Mouse (Mus musculus) intestine, embryonic 16.5 days (tissue): Measurements from ENCODE around the gene Hacd3. TPM values are rescaled to one million over a fixed set of nuclear protein-coding genes. Genes with fewer than 3 reads are reported as not detected.
A peak's percentile ranks its signal among the peaks of the same experiment; 100 is the strongest.

Experiments
- ATAC-seq: fragments of 200-750 bp; cut with Nextera tagmentation; 2 replicates; pipeline ENCODE4 v1.8.0; 2017; ENCODE audit warnings: moderate TSS enrichment, moderate library complexity
- H3K27ac ChIP-seq: fragments of 300-500 bp; sonication (generic); 2 replicates; pipeline ENCODE4 v1.5.1; 2014; ENCODE audit warnings: mild to moderate bottlenecking, low read length
- H3K27me3 ChIP-seq: fragments of 300-500 bp; sonication (generic); replicated peaks from 2 replicates; pipeline ENCODE4 v1.6.1; 2014; ENCODE audit warnings: low read length, control low read depth, mixed read lengths; ENCODE audit not compliant: control insufficient read depth, insufficient read depth
- H3K36me3 ChIP-seq: fragments of 300-500 bp; sonication (generic); 2 replicates; pipeline ENCODE4 v1.6.1; 2014; ENCODE audit warnings: low read length, control low read depth; ENCODE audit not compliant: control insufficient read depth, insufficient read depth
- H3K4me1 ChIP-seq: fragments of 300-500 bp; sonication (generic); 2 replicates; pipeline ENCODE4 v1.6.1; 2014; ENCODE audit warnings: low read length, control low read depth, mixed read lengths; ENCODE audit not compliant: control insufficient read depth, insufficient read depth
- H3K4me2 ChIP-seq: fragments of 300-500 bp; sonication (generic); 2 replicates; pipeline ENCODE4 v1.6.1; 2014; ENCODE audit warnings: low read depth, low read length, control low read depth
- H3K4me3 ChIP-seq: fragments of 300-500 bp; sonication (generic); 2 replicates; pipeline ENCODE4 v1.5.1; 2014; ENCODE audit warnings: mild to moderate bottlenecking, low read length
- H3K9ac ChIP-seq: fragments of 300-500 bp; sonication (generic); 2 replicates; pipeline ENCODE4 v1.6.1; 2014; ENCODE audit warnings: low read depth, low read length
- H3K9me3 ChIP-seq: fragments of 300-500 bp; sonication (generic); 2 replicates; pipeline ENCODE4 v1.6.1; 2016; ENCODE audit warnings: low read length, control low read depth; ENCODE audit not compliant: control insufficient read depth
- WGBS: fragments of 180-500 bp; shearing (Covaris S2); extraction: QIAGEN DNeasy Blood & Tissue Kit; methylation state at CpG from one replicate; pipeline ENCODE4 v1.1.7; 2014; 5-methylcytosine and 5-hydroxymethylcytosine counted together
- polyA plus RNA-seq: library from polyadenylated mRNA; unstranded; fragments of >200 nt; fragmentation: Nextera tagmentation; extraction: Ambion mirVana; gene quantifications from 2 replicates; pipeline ENCODE4 v1.2.1, GENCODE M21; 2015

The Hacd3 gene
- polyA plus RNA-seq, 1 experiment from 2014 or later, result 86.8 TPM

GRCm38 (mm10) chr9:65019146-65019545, 2.3 kb downstream of the Hacd3 start:
- Histone ChIP-seq H3K4me3 (no peak overlapping the region), H3K9me3 (no peaks in the 10 kb centered on the region), H3K27ac (no peak overlapping the region), H3K4me2 (no peak overlapping the region), H3K27me3 (no peaks in the 10 kb centered on the region), H3K9ac (no peak overlapping the region), H3K4me1 (peaks cover 33% of the 10 kb centered on the region), H3K36me3 (no peaks in the 10 kb centered on the region)
- ATAC-seq, result no peak
- 29% methylated on average over 3 of the region's 3 CpGs for WGBS

GRCm38 (mm10) chr9:65018588-65019121, 2.8 kb downstream of the Hacd3 start:
- Histone ChIP-seq H3K4me2 (no peak overlapping the region), H3K4me3 (no peak overlapping the region), H3K4me1 (peaks cover 33% of the 10 kb centered on the region), H3K27me3 (no peaks in the 10 kb centered on the region), H3K9ac (no peak overlapping the region), H3K27ac (no peak overlapping the region), H3K36me3 (no peaks in the 10 kb centered on the region), H3K9me3 (no peaks in the 10 kb centered on the region)
- no peak for ATAC-seq
- WGBS, result 56% methylated on average over 3 of the region's 3 CpGs

GRCm38 (mm10) chr9:65017896-65018295, 3.6 kb downstream of the Hacd3 start:
- H3K9me3 ChIP-seq, result no peaks in the 10 kb centered on the region
- H3K27ac ChIP-seq, result no peak overlapping the region
- WGBS, result 80% methylated on average over 4 of the region's 4 CpGs
- peaks cover 30% of the 10 kb centered on the region for H3K4me1 ChIP-seq
- H3K9ac ChIP-seq, result no peak overlapping the region
- no peak overlapping the region for H3K4me3 ChIP-seq
- H3K27me3 ChIP-seq, result no peaks in the 10 kb centered on the region
- ATAC-seq, result no peak
- H3K36me3 ChIP-seq, result no peaks in the 10 kb centered on the region
- H3K4me2 ChIP-seq, result no peak overlapping the region

GRCm38 (mm10) chr9:65016978-65017827, 4.3 kb downstream of the Hacd3 start:
- ATAC-seq, result no peak
- WGBS, result 81% methylated on average over 16 of the region's 16 CpGs
- no peaks in the 10 kb centered on the region for H3K36me3 ChIP-seq
- no peak overlapping the region for H3K27ac ChIP-seq
- H3K9me3 ChIP-seq, result no peaks in the 10 kb centered on the region
- no peaks in the 10 kb centered on the region for H3K27me3 ChIP-seq
- no peak overlapping the region for H3K9ac ChIP-seq
- H3K4me2 ChIP-seq, result no peak overlapping the region
- peaks cover 24% of the 10 kb centered on the region for H3K4me1 ChIP-seq
- H3K4me3 ChIP-seq, result no peak overlapping the region

GRCm38 (mm10) chr9:65016241-65016977, 5.1 kb downstream of the Hacd3 start:
- Histone ChIP-seq H3K9ac (no peak overlapping the region), H3K4me1 (peaks cover 19% of the 10 kb centered on the region), H3K27me3 (no peaks in the 10 kb centered on the region), H3K27ac (no peak overlapping the region), H3K4me3 (no peak overlapping the region), H3K9me3 (no peaks in the 10 kb centered on the region), H3K4me2 (no peak overlapping the region), H3K36me3 (no peaks in the 10 kb centered on the region)
- no peak for ATAC-seq
- 77% methylated on average over 4 of the region's 4 CpGs for WGBS

GRCm38 (mm10) chr9:65015461-65016222, 5.9 kb downstream of the Hacd3 start:
- 57% methylated on average over 7 of the region's 7 CpGs for WGBS

GRCm38 (mm10) chr9:65011304-65011703, 10.2 kb downstream of the Hacd3 start:
- ATAC-seq, result no peak
- Histone ChIP-seq H3K9me3 (no peaks in the 10 kb centered on the region), H3K27ac (no peak overlapping the region), H3K4me1 (peaks cover 3% of the 10 kb centered on the region; the same call in 1 of the 2 replicates), H3K27me3 (no peaks in the 10 kb centered on the region), H3K36me3 (no peaks in the 10 kb centered on the region), H3K4me3 (no peak overlapping the region), H3K4me2 (no peak overlapping the region), H3K9ac (no peak overlapping the region)
- WGBS, result 48% methylated on average over 6 of the region's 6 CpGs

More at GRCm38 (mm10) chr9:65015461-65016222, 5.9 kb downstream of the Hacd3 start:
- Histone ChIP-seq H3K4me1 (peaks cover 16% of the 10 kb centered on the region), H3K9me3 (no peaks in the 10 kb centered on the region), H3K4me2 (no peak overlapping the region), H3K27me3 (no peaks in the 10 kb centered on the region), H3K9ac (no peak overlapping the region), H3K36me3 (no peaks in the 10 kb centered on the region), H3K4me3 (no peak overlapping the region), H3K27ac (0 out of 2 replicates have a peak overlapping the region, but pooled peaks have one; percentile 5)
- ATAC-seq, result no peak

- Histone ChIP-seq H3K9me3 (no peaks in the 10 kb centered on the region), H3K9ac (no peak overlapping the region), H3K4me3 (no peak overlapping the region), H3K4me2 (no peak overlapping the region), H3K36me3 (no peaks in the 10 kb centered on the region), H3K27ac (no peak overlapping the region), H3K4me1 (no peaks in the 10 kb centered on the region; the same call in 1 of the 2 replicates), H3K27me3 (no peaks in the 10 kb centered on the region)
- WGBS, result 77% methylated on average over 8 of the region's 8 CpGs
- no peak for ATAC-seq
These were observed 10.9 kb downstream of the Hacd3 start for GRCm38 (mm10) chr9:65010632-65011031.

GRCm38 (mm10) chr9:65005737-65006136, 15.8 kb downstream of the Hacd3 start:
- H3K27me3 ChIP-seq, result no peaks in the 10 kb centered on the region
- no peak overlapping the region for H3K9ac ChIP-seq
- no peaks in the 10 kb centered on the region for H3K4me1 ChIP-seq
- H3K4me3 ChIP-seq, result no peak overlapping the region
- H3K4me2 ChIP-seq, result no peak overlapping the region
- H3K9me3 ChIP-seq, result no peaks in the 10 kb centered on the region
- 94% methylated on average over 8 of the region's 8 CpGs for WGBS
- no peak for ATAC-seq
- H3K36me3 ChIP-seq, result peaks cover 11% of the 10 kb centered on the region; the same call in 1 of the 2 replicates
- no peak overlapping the region for H3K27ac ChIP-seq
